Mouse (Mus musculus) lung, postnatal 0 days (tissue): ENCODE results near the gene Mef2a.

Experiments
- CTCF ChIP-seq: IDR thresholded peaks from 2 replicates; pipeline ENCODE4 v1.5.1; 2016; ENCODE audit warnings: antibody characterized with exemption, mild to moderate bottlenecking
- EP300 ChIP-seq: IDR thresholded peaks from 2 replicates; pipeline ENCODE4 v1.6.1; 2016; ENCODE audit warnings: antibody characterized with exemption, mild to moderate bottlenecking, control low read depth

- TF ChIP-seq CTCF (no peak), EP300 (no peak)
Measured at GRCm38 (mm10) chr7:67320359-67320758, 52.3 kb downstream of the Mef2a start.
